Mouse (Mus musculus) layer of hippocampus, postnatal 10 days (tissue): ENCODE measurements at regions not wholly inside any gene's neighbourhood (a gene's known extent, or its start where the extent isn't known, plus 50 kb on each side); places are given as distances from the start of the nearest gene placed in this dataset.

ENCODE experiments used
- DNase-seq, 2 experiments: peaks; one replicate each; pipeline ENCODE4 v3.0.0; 2021; ENCODE audit warnings: low spot score in 2 of 2

DNA sequence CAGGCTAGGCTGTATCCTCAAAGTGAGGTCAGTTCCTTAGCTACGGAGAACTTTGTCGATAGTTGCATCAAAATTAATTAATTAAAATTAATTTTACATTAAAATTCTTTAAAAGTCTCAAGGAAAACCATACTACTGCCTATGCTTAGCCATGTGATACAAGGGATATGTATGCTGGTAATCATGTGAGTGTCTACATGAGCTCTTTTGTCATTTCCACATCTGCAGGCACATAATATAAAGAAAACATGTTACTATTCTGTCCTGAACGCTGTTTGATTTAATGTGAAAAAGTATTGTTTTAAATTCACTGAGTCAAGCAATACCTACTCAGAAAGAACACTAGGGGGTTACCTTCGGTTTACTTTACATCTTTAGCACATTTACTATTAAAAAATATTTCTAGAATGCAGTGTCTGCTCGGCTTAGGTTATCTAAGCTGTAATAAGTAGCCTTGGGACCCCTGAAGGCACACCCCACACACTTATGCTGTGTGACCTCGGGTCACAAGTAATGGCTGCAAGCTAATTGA, 273.2 kb downstream of the Gm11146 start:
- DNase-seq = no peak

- DNase-seq = no peak
Observed at GRCm38 (mm10) chr16:77328049-77328448, 273.8 kb downstream of the Gm11146 start.

DNA sequence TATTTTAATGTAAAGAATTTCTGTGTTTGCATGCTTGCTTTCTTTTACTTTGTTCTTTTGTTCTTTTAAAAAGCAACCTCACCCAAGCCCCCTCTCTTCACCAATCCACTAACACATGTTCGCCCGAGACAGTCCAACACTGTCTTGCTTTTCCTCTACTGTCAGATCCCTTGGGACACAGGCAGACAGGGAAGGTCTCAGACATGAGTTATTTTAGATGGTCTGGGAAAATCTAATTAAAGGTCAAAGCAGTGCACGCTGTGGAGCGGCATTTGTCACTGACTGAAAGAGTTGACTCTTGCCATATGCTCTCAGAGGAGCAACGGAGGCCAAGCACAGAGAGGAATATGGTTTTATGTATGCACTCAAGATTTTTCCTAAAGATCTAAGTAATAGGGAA, 279.6 kb downstream of the Gm11146 start:
- no peak for DNase-seq

GRCm38 (mm10) chr16:77318150-77318549, 283.7 kb downstream of the Gm11146 start:
- no peak for DNase-seq

DNA sequence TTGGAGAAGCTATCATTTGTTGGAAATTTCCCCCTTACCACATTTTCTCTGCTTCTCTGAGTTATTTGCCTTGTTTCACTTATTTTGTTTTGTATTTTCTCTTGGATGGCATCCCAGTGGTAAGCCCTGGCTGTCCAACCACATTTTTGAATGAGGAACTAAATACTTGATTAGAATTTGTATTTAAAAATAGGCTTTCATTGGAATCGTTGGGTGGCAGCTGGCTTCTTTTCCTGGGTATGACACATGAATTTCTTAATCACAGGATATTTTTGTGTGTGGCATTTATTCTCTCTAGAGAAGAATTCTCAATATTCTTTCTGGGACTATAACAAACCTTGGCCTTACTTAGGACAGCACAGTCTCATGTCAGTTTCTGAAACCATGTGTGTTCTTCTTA, 286.5 kb downstream of the Gm11146 start:
- no peak for DNase-seq

- DNase-seq = no peak
Observed at GRCm38 (mm10) chr16:77313195-77313594, 288.7 kb downstream of the Gm11146 start.

DNA sequence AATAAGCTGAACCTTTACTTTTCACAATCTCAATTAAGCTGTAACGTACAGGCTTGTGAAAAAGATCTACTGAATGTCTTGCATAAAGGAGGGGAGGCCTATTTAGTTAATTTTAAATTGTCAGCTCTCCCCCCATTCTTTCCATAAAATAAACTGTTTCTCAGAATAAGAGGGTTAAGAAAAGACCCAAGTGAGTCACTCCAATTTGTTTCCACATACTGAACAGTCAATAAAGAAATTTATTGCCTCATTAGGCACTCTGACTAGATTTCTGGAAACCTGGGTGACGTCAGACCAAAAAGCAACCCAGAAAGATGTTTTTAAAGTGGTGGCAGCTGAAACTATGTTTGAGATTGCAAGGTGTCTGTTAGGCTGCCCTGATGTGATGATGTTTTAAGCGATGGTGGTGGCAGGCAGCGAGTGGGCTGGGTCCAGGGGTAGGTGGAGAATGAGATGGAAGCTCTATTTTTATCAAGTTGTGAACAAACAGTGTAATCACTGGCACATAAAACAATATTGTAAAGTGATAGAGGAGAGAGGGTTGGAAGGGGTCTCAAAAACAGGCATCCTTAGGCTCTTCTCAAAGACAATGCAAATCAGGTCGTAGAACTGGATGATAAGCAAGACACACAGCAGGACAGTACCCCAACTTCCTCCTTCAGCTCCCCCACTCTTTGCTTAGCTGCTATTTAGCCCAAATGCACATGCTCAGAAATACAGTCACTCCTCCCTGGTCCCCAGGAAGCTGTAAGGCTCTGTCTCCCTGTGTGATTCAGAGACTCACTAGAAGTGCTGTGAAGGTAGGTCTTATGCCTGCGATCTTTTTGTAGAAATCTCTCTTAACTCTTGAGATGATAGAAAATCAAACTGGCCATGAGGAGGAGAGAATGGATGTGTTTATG, 288.0 kb downstream of the Usp25 start:
- no peak for DNase-seq

DNA sequence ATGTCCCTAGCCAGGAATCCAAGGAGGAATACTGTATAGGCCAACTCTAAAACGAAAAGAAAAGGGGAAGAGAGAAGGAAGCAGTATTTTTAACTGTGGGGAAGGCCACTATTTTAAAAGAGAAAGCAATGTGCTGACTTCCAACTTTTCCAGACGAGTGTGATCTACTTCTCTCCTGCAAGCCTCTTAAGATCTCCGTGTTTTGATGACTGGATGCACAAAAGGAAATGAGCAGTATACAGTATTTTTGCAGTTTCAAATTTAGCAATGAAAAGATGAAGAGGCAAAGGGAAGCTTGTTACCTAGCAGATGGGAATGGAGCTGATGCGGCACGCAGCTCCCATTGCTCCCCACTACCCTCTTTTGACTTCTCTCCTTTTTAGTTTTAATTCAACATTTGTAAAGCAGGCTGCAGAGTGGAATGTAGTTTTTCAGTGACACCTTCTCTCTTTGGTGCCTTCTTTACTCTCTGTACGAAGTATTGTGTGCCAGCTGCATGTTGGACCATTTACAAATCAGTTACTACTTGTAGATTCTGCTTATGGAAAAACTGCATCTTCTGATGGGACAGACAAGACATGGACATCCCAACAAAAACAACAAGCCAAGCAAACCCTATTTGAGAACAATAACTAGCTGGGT, 287.2 kb downstream of the Usp25 start:
- DNase-seq = no peak

DNA sequence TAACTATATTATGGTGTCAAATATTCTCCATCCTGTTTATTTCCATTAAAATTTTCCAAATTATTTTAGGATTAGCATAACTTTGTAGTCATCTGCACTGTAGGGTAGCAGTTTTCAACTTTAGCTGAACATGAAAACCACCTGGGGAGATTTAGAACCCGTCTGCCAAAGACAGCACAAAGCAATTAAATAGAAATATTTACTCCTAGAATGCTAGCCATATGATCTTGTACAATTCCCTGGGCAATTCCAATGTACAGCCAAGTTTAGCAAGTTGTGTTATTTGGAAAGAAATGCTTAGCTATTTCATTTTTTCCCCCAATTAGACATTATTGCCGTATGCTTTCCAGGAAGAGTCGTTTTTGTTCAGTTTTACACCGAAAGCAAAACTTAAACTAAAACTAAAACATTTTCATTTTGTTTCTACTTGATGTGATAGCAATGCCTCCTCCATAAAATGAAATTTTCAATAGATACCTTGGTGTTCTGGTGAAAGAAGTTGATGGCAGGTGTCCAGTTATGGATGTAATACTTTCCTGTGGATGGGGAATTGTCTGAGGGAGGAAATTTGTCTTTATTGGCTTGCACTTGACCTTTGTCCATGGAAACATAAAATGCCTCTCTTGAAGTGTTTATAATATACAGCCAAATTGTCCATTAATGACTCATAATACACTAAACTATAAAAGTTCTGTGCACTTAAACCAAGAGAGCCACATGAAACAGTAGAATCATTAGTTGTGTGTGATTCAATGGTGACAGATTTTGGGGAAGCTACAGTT, 282.3 kb downstream of the Usp25 start:
- DNase-seq = no peak

DNA sequence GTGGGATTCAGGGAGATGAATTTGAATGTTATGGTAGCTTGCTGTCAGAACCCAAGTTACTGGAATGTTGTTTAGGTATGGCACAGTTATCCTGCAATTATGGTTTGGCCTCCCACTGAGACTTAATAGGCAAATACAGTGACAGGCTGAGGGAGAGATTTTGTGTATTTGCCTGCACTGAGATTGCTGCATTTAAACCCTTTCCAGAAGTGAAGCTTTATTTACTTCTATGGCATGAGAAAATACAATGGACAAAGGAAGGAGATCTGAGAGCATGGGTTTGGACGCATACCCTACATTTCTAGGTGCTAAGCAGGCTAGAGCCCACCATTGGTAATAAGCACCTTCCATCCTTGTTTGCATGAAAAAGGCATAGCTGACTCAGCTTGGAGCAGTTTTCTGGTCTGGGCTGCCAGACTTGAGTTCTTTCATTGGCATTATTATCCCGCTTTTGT, 278.8 kb downstream of the Usp25 start:
- DNase-seq = no peak

GRCm38 (mm10) chr16:77291723-77292316, 278.3 kb downstream of the Usp25 start:
- DNase-seq = peak in 1 of 2 experiments; percentile 25

DNA sequence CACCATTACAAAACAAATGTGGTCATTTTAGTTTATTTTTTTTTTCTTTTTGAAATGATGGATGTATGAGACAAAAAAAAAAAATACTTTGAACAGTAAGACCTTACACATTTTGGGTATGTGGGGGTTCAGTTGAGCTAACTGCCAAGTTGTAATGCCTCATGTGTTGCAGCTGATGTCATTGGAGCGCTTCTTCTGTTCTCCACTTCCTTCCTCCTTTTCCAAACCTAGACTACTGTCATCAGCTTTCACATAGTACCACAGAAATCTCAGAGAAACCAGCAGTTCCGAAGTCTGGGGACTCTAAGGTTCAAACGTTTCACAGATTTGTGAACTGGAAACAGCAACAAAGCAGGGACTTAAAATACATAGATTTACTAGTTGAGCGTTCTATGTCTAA, 270.7 kb downstream of the Usp25 start:
- no peak for DNase-seq

DNA sequence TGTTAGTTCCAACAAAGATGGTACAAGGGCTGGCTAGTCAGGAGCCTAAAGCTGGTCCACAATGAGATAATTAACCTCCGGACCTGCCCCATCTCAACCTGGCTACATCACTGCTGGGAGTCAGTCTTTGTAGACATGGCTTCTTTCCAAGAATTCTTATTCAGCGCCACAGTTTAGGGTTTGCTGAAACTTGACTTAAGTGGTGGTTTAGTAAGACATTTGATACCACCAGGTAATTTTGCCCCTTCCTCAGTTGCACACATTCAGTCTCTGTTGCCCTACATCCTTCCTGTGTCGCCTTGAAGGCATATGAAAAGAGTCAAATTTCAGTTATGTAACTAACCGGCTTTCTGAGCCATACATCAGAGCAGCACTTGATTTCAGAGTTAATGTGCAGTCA, 266.4 kb downstream of the Usp25 start:
- no peak for DNase-seq

DNA sequence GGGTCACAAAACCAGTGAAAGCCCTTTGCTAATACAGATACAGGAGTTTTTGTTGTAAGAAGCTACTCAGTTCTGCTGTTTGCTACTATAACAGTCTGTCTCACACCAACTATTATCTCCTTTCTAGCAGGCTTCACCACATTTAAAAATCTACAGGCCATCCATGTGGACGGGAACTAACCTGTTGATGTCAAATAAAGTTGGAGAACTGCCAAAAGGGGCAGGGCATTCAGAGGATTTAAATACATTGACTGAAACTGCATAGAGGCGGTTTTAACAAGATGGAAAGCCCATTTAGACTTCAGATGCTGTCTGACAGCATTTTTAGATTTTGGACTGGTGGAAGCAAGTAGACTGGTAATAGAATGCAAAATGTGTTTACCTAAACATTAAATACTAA, 266.0 kb downstream of the Usp25 start:
- no peak for DNase-seq

DNA sequence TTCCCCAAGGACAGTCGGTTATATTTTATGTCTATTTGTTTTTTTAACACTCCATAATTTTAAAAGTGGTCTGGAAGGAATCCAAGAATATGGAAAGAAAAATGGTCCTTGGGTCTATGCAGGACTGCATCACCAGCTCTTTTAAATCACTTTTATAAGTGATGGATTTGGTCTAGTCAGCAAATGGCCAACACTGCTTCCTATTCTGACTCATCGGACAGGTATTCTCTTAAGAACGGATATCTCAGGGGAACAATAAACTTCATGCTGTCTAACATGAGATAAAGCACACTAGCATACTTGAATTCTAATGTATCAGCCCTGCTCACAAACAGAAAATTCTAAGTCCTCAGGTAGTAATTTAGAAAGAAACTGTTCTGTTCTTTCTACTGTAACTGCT, 259.8 kb downstream of the Usp25 start:
- no peak for DNase-seq

DNA sequence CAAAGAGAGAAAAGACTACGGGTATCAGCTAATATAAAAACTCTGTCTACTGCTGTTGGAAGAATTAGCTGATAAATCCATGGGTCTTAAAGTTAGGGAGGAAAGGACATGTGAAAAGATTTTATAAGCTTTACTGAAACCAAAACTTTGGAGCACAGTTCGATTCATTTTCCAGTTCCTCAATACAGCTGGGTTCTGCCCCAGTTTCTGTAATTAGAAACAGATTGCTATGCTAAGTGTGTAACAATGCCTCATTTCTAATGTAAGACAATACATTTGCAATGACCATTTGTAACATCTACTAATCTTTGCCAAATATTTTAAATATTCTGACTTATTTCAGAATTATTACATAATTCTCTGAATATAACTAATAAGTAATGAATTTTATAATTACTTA, 255.4 kb downstream of the Usp25 start:
- no peak for DNase-seq

- no peak for DNase-seq
Observed at GRCm38 (mm10) chr16:77267679-77268078, 254.2 kb downstream of the Usp25 start.

DNA sequence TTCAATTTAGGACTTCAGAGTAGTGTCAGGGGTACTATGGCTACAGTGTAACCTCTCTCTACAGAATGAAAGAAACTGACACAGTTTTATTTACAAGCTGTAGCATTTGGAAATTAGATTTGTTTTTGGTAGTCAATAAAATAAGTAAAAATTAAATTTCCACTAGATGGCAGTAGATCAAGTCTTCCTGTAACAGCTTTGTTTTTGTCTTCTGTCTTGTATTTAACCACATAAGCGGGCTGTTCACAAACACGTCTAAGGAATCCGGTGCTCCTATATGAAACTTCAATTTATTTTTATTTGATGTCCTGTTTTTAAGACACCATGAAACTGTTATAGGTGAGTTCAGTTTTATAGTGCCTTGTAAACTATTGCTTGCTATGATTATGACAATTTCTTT, 238.8 kb downstream of the Usp25 start:
- no peak for DNase-seq

DNA sequence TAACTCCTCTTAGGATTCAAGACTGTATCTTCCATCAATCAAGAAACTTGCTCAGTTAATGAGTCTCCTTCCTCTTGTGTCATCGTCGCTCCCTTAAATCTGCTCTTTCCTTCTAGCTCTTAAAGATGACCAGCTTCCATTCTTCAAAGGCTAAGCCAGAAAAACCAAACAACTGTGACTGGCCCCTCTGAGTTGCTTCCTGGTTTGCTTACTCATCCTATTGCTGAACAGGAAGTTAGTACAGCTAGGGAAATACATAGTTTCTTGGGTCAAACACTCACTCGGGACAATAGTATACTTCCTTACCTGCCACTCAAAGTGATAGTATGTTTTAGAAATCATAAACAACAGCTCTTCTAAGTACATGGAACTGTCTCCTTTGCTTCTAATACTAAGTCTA, 237.9 kb downstream of the Usp25 start:
- no peak for DNase-seq

GRCm38 (mm10) chr16:77240876-77241275, 227.4 kb downstream of the Usp25 start:
- no peak for DNase-seq

GRCm38 (mm10) chr16:77239176-77239790, 225.8 kb downstream of the Usp25 start:
- peak; percentile 30 to 43 for DNase-seq
